In the genomic region with DNA sequence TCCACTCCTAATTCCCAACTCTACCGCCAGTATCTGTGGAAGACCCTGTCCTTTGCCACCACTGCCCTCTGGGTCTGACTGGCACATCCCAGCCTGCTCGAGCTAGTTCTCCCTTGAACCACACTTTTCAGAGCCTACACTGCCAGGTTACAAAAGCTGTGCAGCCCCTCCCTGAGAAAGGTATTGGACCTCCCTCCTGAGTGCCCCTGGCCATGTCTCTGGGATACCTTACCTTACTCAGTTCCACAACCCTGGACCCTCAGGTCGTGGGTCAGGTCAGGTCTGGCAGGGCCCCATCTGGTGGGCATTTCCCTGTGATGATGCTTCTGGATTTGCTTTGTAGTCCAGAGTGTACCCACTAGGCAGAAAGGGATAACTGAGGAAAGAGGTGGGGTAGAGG, we compare ENCODE assay signal across 20 mouse cellular contexts. TPM values are rescaled to one million over a fixed set of nuclear protein-coding genes. Genes with fewer than 3 reads are reported as not detected.
DNase-seq lines count a peak whose midpoint lies in the region; ATAC-seq lines count a peak whose summit lies in the region.
"Had no signal": no experiment of that assay in that cellular context is flagged by ENCODE, and none has a peak within 500 bp of the region (broad histone marks: within the 10 kb centered on the region; RNA-seq: fewer than 3 reads in every experiment).

No protein-coding gene starts in this region.

- no peak for ATAC-seq in forebrain, embryonic 12.5 days (ENCODE audit: low FRiP score)
- ATAC-seq in hindbrain, embryonic 12.5 days (ENCODE audit: low FRiP score): no peak
- no peak for ATAC-seq in hindbrain, embryonic 13.5 days (ENCODE audit: low FRiP score)
- ATAC-seq in midbrain, embryonic 11.5 days (ENCODE audit: low FRiP score): no peak
- no peak for ATAC-seq in midbrain, embryonic 15.5 days (replicated peaks)
- no peak for ATAC-seq in limb, embryonic 15.5 days (ENCODE audit: insufficient number of reproducible peaks, low FRiP score, low TSS enrichment, low read depth)
- ATAC-seq: forebrain, postnatal 0 days; Patski had no signal

- H3K27me3 ChIP-seq in forebrain, embryonic 10.5 days (ENCODE audit: poor library complexity, severe bottlenecking): no peaks in the 10 kb centered on the region
- H3K27me3 ChIP-seq in forebrain, embryonic 12.5 days: no peaks in the 10 kb centered on the region
- H3K27me3 ChIP-seq in hindbrain, embryonic 12.5 days: no peaks in the 10 kb centered on the region
- H3K27me3 ChIP-seq in hindbrain, embryonic 13.5 days: no peaks in the 10 kb centered on the region
- H3K27me3 ChIP-seq in midbrain, embryonic 11.5 days (ENCODE audit: control insufficient read depth, insufficient read depth, low read length): no peaks in the 10 kb centered on the region
- H3K27me3 ChIP-seq in midbrain, embryonic 15.5 days (replicated peaks): no peaks in the 10 kb centered on the region
- H3K27me3 ChIP-seq in limb, embryonic 15.5 days: no peaks in the 10 kb centered on the region
- H3K27me3 ChIP-seq: embryonic facial prominence, embryonic 13.5 days; heart, embryonic 15.5 days; Patski had no signal

- DNase-seq in forebrain, embryonic 10.5 days (ENCODE audit: extremely low spot score, low spot score): no peak
- peak; percentile 81 for DNase-seq in midbrain, embryonic 11.5 days (ENCODE audit: low spot score, missing footprints)
- DNase-seq in layer of hippocampus, postnatal 36 days: no peak
- DNase-seq: adrenal gland, postnatal 10 days; cerebellum, adult 9-11 months; forebrain, postnatal 0 days; lung, adult 18-20 months; lung, postnatal 14 days; right cerebral cortex, adult 18-20 months; thymus, postnatal 14 days had no signal

- no peak overlapping the region for H3K4me2 ChIP-seq in forebrain, embryonic 12.5 days
- H3K4me2 ChIP-seq in hindbrain, embryonic 12.5 days (replicated peaks): peak overlapping the region; percentile 33; the same call in 1 of the 2 replicates
- no peak overlapping the region for H3K4me2 ChIP-seq in hindbrain, embryonic 13.5 days
- H3K4me2 ChIP-seq in midbrain, embryonic 11.5 days: no peak overlapping the region
- H3K4me2 ChIP-seq in midbrain, embryonic 15.5 days: no peak overlapping the region
- H3K4me2 ChIP-seq in limb, embryonic 15.5 days: no peak overlapping the region
- H3K4me2 ChIP-seq: liver, embryonic 11.5 days had no signal

- H3K9me3 ChIP-seq in forebrain, embryonic 10.5 days: no peaks in the 10 kb centered on the region
- H3K9me3 ChIP-seq in forebrain, embryonic 12.5 days: no peaks in the 10 kb centered on the region
- no peaks in the 10 kb centered on the region for H3K9me3 ChIP-seq in hindbrain, embryonic 12.5 days (replicated peaks)
- H3K9me3 ChIP-seq in hindbrain, embryonic 13.5 days: no peaks in the 10 kb centered on the region
- no peaks in the 10 kb centered on the region for H3K9me3 ChIP-seq in midbrain, embryonic 11.5 days (ENCODE audit: control insufficient read depth, low read length)
- no peaks in the 10 kb centered on the region for H3K9me3 ChIP-seq in midbrain, embryonic 15.5 days
- no peaks in the 10 kb centered on the region for H3K9me3 ChIP-seq in limb, embryonic 15.5 days
- H3K9me3 ChIP-seq: embryonic facial prominence, embryonic 13.5 days; heart, embryonic 15.5 days had no signal

- 77% methylated on average over 3 of the region's 3 CpGs for WGBS in forebrain, embryonic 10.5 days
- WGBS in forebrain, embryonic 12.5 days: 77% methylated on average over 3 of the region's 3 CpGs
- 77% methylated on average over 3 of the region's 3 CpGs for WGBS in hindbrain, embryonic 12.5 days
- WGBS in hindbrain, embryonic 13.5 days: 84% methylated on average over 3 of the region's 3 CpGs
- WGBS in midbrain, embryonic 11.5 days: 80% methylated on average over 3 of the region's 3 CpGs
- WGBS in midbrain, embryonic 15.5 days: 79% methylated on average over 3 of the region's 3 CpGs
- 84% methylated on average over 3 of the region's 3 CpGs for WGBS in limb, embryonic 15.5 days

- H3K4me3 ChIP-seq in forebrain, embryonic 10.5 days: no peak overlapping the region
- no peak overlapping the region for H3K4me3 ChIP-seq in forebrain, embryonic 12.5 days (replicated peaks)
- no peak overlapping the region for H3K4me3 ChIP-seq in hindbrain, embryonic 12.5 days
- no peak overlapping the region for H3K4me3 ChIP-seq in hindbrain, embryonic 13.5 days
- no peak overlapping the region for H3K4me3 ChIP-seq in midbrain, embryonic 11.5 days (ENCODE audit: low read depth, low read length)
- H3K4me3 ChIP-seq in midbrain, embryonic 15.5 days: no peak overlapping the region
- H3K4me3 ChIP-seq in limb, embryonic 15.5 days: no peak overlapping the region
- H3K4me3 ChIP-seq: embryonic facial prominence, embryonic 13.5 days; heart, embryonic 15.5 days had no signal

- no peak overlapping the region for H3K9ac ChIP-seq in forebrain, embryonic 12.5 days
- no peak overlapping the region for H3K9ac ChIP-seq in hindbrain, embryonic 12.5 days
- H3K9ac ChIP-seq in hindbrain, embryonic 13.5 days: no peak overlapping the region
- H3K9ac ChIP-seq in midbrain, embryonic 11.5 days (ENCODE audit: low read length): 0 out of 2 replicates have a peak overlapping the region, but pooled peaks have one; percentile 12
- H3K9ac ChIP-seq in midbrain, embryonic 15.5 days: no peak overlapping the region
- H3K9ac ChIP-seq in limb, embryonic 15.5 days: no peak overlapping the region
- H3K9ac ChIP-seq: forebrain, postnatal 0 days; heart, embryonic 15.5 days had no signal

- H3K36me3 ChIP-seq in forebrain, embryonic 10.5 days (replicated peaks): peaks cover 2% of the 10 kb centered on the region; the same call in 1 of the 2 replicates
- H3K36me3 ChIP-seq in forebrain, embryonic 12.5 days (replicated peaks): no peaks in the 10 kb centered on the region
- H3K36me3 ChIP-seq in hindbrain, embryonic 12.5 days: no peaks in the 10 kb centered on the region
- no peaks in the 10 kb centered on the region for H3K36me3 ChIP-seq in hindbrain, embryonic 13.5 days
- H3K36me3 ChIP-seq in midbrain, embryonic 11.5 days (ENCODE audit: control insufficient read depth, insufficient read depth, low read length): no peaks in the 10 kb centered on the region
- no peaks in the 10 kb centered on the region for H3K36me3 ChIP-seq in midbrain, embryonic 15.5 days (replicated peaks)
- H3K36me3 ChIP-seq in limb, embryonic 15.5 days: no peaks in the 10 kb centered on the region
- H3K36me3 ChIP-seq: embryonic facial prominence, embryonic 13.5 days; heart, embryonic 15.5 days had no signal

- H3K27ac ChIP-seq in forebrain, embryonic 10.5 days: peak overlapping the region; percentile 97
- no peak overlapping the region for H3K27ac ChIP-seq in forebrain, embryonic 12.5 days
- H3K27ac ChIP-seq in hindbrain, embryonic 12.5 days: 0 out of 2 replicates have a peak overlapping the region, but pooled peaks have one; percentile 62
- no peak overlapping the region for H3K27ac ChIP-seq in hindbrain, embryonic 13.5 days
- no peak overlapping the region; the same call in 1 of the 2 replicates for H3K27ac ChIP-seq in midbrain, embryonic 11.5 days (ENCODE audit: low read depth, low read length)
- no peak overlapping the region for H3K27ac ChIP-seq in midbrain, embryonic 15.5 days
- peak overlapping the region; percentile 22; the same call in 1 of the 2 replicates for H3K27ac ChIP-seq in limb, embryonic 15.5 days
- H3K27ac ChIP-seq: embryonic facial prominence, embryonic 13.5 days had no signal

- H3K4me1 ChIP-seq in forebrain, embryonic 10.5 days: peaks cover 98% of the 10 kb centered on the region
- H3K4me1 ChIP-seq in forebrain, embryonic 12.5 days: peaks cover 93% of the 10 kb centered on the region
- peaks cover 94% of the 10 kb centered on the region for H3K4me1 ChIP-seq in hindbrain, embryonic 12.5 days
- H3K4me1 ChIP-seq in hindbrain, embryonic 13.5 days (replicated peaks): peaks cover 90% of the 10 kb centered on the region
- H3K4me1 ChIP-seq in midbrain, embryonic 11.5 days (ENCODE audit: control insufficient read depth, insufficient read depth, low read length): peaks cover 76% of the 10 kb centered on the region
- peaks cover 71% of the 10 kb centered on the region for H3K4me1 ChIP-seq in midbrain, embryonic 15.5 days
- H3K4me1 ChIP-seq in limb, embryonic 15.5 days: peaks cover 93% of the 10 kb centered on the region

RNA-seq across cellular contexts. Expression of a gene that starts 5.1 kb away (rescaled TPM):
- 22.5 and 23.2 TPM in 2 replicates for polyA plus RNA-seq in forebrain, embryonic 10.5 days (2016; fragmentation: Nextera tagmentation; extraction: Ambion mirVana)
- polyA plus RNA-seq in forebrain, embryonic 12.5 days (2016; fragmentation: Nextera tagmentation; extraction: Ambion mirVana): 22.0 and 26.6 TPM in 2 replicates
- 34.0 and 34.3 TPM in 2 replicates for polyA plus RNA-seq in hindbrain, embryonic 12.5 days (2016; fragmentation: Nextera tagmentation; extraction: Ambion mirVana)
- polyA plus RNA-seq in hindbrain, embryonic 13.5 days (2015; fragmentation: Nextera tagmentation; extraction: Ambion mirVana): 21.8 and 22.5 TPM in 2 replicates
- polyA plus RNA-seq in midbrain, embryonic 11.5 days (2014; fragmentation: Nextera tagmentation; extraction: Ambion mirVana): 16.6 and 27.2 TPM in 2 replicates
- polyA plus RNA-seq in midbrain, embryonic 15.5 days (2015; fragmentation: Nextera tagmentation; extraction: Ambion mirVana): 12.3 and 17.3 TPM in 2 replicates
- polyA plus RNA-seq in limb, embryonic 15.5 days (2015; fragmentation: Nextera tagmentation; extraction: Ambion mirVana): 31.7 and 34.9 TPM in 2 replicates
- 10 to 100 TPM; 13.1 to 14.6 TPM for total RNA-seq in layer of hippocampus, postnatal 36 days (2021)

RNA-seq across cellular contexts. Expression of a gene that starts 25.2 kb away (rescaled TPM):
- 93.5 and 94.7 TPM in 2 replicates for polyA plus RNA-seq in forebrain, embryonic 10.5 days (2016; fragmentation: Nextera tagmentation; extraction: Ambion mirVana)
- 114 TPM in 2 replicates for polyA plus RNA-seq in forebrain, embryonic 12.5 days (2016; fragmentation: Nextera tagmentation; extraction: Ambion mirVana)
- polyA plus RNA-seq in hindbrain, embryonic 12.5 days (2016; fragmentation: Nextera tagmentation; extraction: Ambion mirVana): 112 and 119 TPM in 2 replicates
- 169 and 188 TPM in 2 replicates for polyA plus RNA-seq in hindbrain, embryonic 13.5 days (2015; fragmentation: Nextera tagmentation; extraction: Ambion mirVana)
- 97.1 and 99.1 TPM in 2 replicates for polyA plus RNA-seq in midbrain, embryonic 11.5 days (2014; fragmentation: Nextera tagmentation; extraction: Ambion mirVana)
- polyA plus RNA-seq in midbrain, embryonic 15.5 days (2015; fragmentation: Nextera tagmentation; extraction: Ambion mirVana): 139 and 154 TPM in 2 replicates
- polyA plus RNA-seq in limb, embryonic 15.5 days (2015; fragmentation: Nextera tagmentation; extraction: Ambion mirVana): 75.8 and 83.1 TPM in 2 replicates
- 10 to 100 TPM; 84.4 to 90.4 TPM for total RNA-seq in layer of hippocampus, postnatal 36 days (2021)

RNA-seq across cellular contexts. Expression of a gene that starts 40.0 kb away (rescaled TPM):
- polyA plus RNA-seq in forebrain, embryonic 10.5 days (2016; fragmentation: Nextera tagmentation; extraction: Ambion mirVana): 32.0 and 37.5 TPM in 2 replicates
- polyA plus RNA-seq in forebrain, embryonic 12.5 days (2016; fragmentation: Nextera tagmentation; extraction: Ambion mirVana): 20.9 and 22.6 TPM in 2 replicates
- polyA plus RNA-seq in hindbrain, embryonic 12.5 days (2016; fragmentation: Nextera tagmentation; extraction: Ambion mirVana): 13.1 and 13.8 TPM in 2 replicates
- 9.6 and 10.0 TPM in 2 replicates for polyA plus RNA-seq in hindbrain, embryonic 13.5 days (2015; fragmentation: Nextera tagmentation; extraction: Ambion mirVana)
- polyA plus RNA-seq in midbrain, embryonic 11.5 days (2014; fragmentation: Nextera tagmentation; extraction: Ambion mirVana): 18.2 and 18.9 TPM in 2 replicates
- 8.1 and 8.4 TPM in 2 replicates for polyA plus RNA-seq in midbrain, embryonic 15.5 days (2015; fragmentation: Nextera tagmentation; extraction: Ambion mirVana)
- polyA plus RNA-seq in limb, embryonic 15.5 days (2015; fragmentation: Nextera tagmentation; extraction: Ambion mirVana): 20.4 and 20.7 TPM in 2 replicates
- total RNA-seq in layer of hippocampus, postnatal 36 days (2021): 1 to 10 TPM; 4.3 to 4.7 TPM

RNA-seq across cellular contexts. Expression of a gene that starts 40.1 kb away (rescaled TPM):
- polyA plus RNA-seq in forebrain, embryonic 10.5 days (2016; fragmentation: Nextera tagmentation; extraction: Ambion mirVana): 9.2 and 9.3 TPM in 2 replicates
- polyA plus RNA-seq in forebrain, embryonic 12.5 days (2016; fragmentation: Nextera tagmentation; extraction: Ambion mirVana): 5.2 and 6.8 TPM in 2 replicates
- polyA plus RNA-seq in hindbrain, embryonic 12.5 days (2016; fragmentation: Nextera tagmentation; extraction: Ambion mirVana): 16.3 and 18.0 TPM in 2 replicates
- polyA plus RNA-seq in hindbrain, embryonic 13.5 days (2015; fragmentation: Nextera tagmentation; extraction: Ambion mirVana): 6.3 and 7.3 TPM in 2 replicates
- 6.1 and 7.0 TPM in 2 replicates for polyA plus RNA-seq in midbrain, embryonic 11.5 days (2014; fragmentation: Nextera tagmentation; extraction: Ambion mirVana)
- polyA plus RNA-seq in midbrain, embryonic 15.5 days (2015; fragmentation: Nextera tagmentation; extraction: Ambion mirVana): 5.2 and 5.8 TPM in 2 replicates
- 41.5 and 45.1 TPM in 2 replicates for polyA plus RNA-seq in limb, embryonic 15.5 days (2015; fragmentation: Nextera tagmentation; extraction: Ambion mirVana)
- 1 to 10 TPM; 4.4 to 5.7 TPM for total RNA-seq in layer of hippocampus, postnatal 36 days (2021)
- total RNA-seq: megakaryocyte, adult 5-6 weeks had no signal

RNA-seq across cellular contexts. Expression of a gene that starts 40.2 kb away (rescaled TPM):
- polyA plus RNA-seq in forebrain, embryonic 10.5 days (2016; fragmentation: Nextera tagmentation; extraction: Ambion mirVana): 63.7 and 66.3 TPM in 2 replicates
- 51.4 and 58.0 TPM in 2 replicates for polyA plus RNA-seq in forebrain, embryonic 12.5 days (2016; fragmentation: Nextera tagmentation; extraction: Ambion mirVana)
- 56.2 and 56.9 TPM in 2 replicates for polyA plus RNA-seq in hindbrain, embryonic 12.5 days (2016; fragmentation: Nextera tagmentation; extraction: Ambion mirVana)
- polyA plus RNA-seq in hindbrain, embryonic 13.5 days (2015; fragmentation: Nextera tagmentation; extraction: Ambion mirVana): 52.7 and 54.8 TPM in 2 replicates
- 53.4 and 57.0 TPM in 2 replicates for polyA plus RNA-seq in midbrain, embryonic 11.5 days (2014; fragmentation: Nextera tagmentation; extraction: Ambion mirVana)
- polyA plus RNA-seq in midbrain, embryonic 15.5 days (2015; fragmentation: Nextera tagmentation; extraction: Ambion mirVana): 62.1 and 65.5 TPM in 2 replicates
- 60.5 and 65.1 TPM in 2 replicates for polyA plus RNA-seq in limb, embryonic 15.5 days (2015; fragmentation: Nextera tagmentation; extraction: Ambion mirVana)
- 10 to 100 TPM; 61.7 to 65.6 TPM for total RNA-seq in layer of hippocampus, postnatal 36 days (2021)

Comparison
In these comparisons a context has a peak if more than half of its experiments do, and no peak if none do; other contexts are left out.
1. H3K27ac ChIP-seq: peak in forebrain, embryonic 10.5 days (single experiment), hindbrain, embryonic 12.5 days (single experiment) and limb, embryonic 15.5 days (single experiment); none in forebrain, embryonic 12.5 days (single experiment), hindbrain, embryonic 13.5 days (single experiment), midbrain, embryonic 11.5 days (single experiment) and midbrain, embryonic 15.5 days (single experiment).